Mouse (Mus musculus): ENCODE measurements at regions not wholly inside any gene's neighbourhood (a gene's known extent, or its start where the extent isn't known, plus 50 kb on each side); places are given as distances from the start of the nearest gene placed in this dataset.

DNA sequence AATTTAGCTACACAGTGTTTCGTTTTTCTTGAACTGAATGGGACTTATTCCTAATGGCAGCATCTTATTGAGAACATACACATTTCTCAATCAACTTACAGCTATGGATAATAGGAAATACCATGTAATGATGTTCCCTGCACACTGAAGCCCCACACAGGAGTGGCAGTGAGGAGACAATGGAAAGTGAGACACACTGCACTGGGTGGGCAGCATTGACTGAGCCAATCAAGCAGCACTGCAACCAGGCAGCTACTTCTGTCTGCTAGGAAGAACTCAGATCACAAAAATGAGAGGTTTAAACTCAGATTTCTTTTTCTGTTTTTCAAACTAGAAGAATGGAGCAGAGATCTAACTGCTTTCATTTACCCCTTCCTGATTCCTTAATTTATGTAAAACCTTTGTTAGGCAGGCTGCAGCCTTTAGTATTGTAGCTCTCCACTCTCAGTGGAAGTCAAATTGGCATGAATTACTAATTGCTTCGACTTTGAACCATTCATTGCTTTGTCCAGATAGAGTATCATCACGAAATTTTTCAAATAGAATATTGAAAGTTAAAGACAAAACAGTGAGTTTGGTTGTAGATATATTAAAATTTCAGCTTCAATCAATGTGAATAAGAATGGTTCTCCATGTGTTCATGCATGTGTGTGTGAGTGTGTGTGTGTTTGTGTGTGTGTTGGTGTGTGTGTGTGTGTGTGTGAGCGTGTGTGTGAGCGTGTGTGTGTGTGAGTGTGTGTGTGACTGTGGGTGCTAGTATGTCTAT lies 590.9 kb downstream of the Ttll7 start:
- no peak for TF ChIP-seq CTCF (IDR thresholded peaks at IDR 0.05; ENCODE audit: low read depth)
- no peak for TF ChIP-seq EP300 (IDR thresholded peaks at IDR 0.05; ENCODE audit: low read depth)
